Mouse (Mus musculus) gastrocnemius, postnatal 36 days (tissue): ENCODE data around the gene Gm266. TPM values are rescaled to one million over a fixed set of nuclear protein-coding genes. Genes with fewer than 3 reads are reported as not detected.
"Not testable (repeated sequence)": the region's sequence is repeated elsewhere in the genome, so short reads cannot be mapped to it uniquely, and the experiment has no call there.

Experiments used
- DNase-seq, 2 experiments: peaks; one replicate each; pipeline ENCODE4 v3.0.0; 2022
- intact Hi-C: fragments of 180-260 bp; cut with DNase I; formaldehyde crosslinking; loops from one replicate; pipeline ENCODE4 v1.15.1; 2025
- long read RNA-seq, 2 experiments: library from polyadenylated mRNA; stranded (forward); transcript quantifications; one replicate each; pipeline ENCODE4 v2.0.0; 2021
- total RNA-seq, 2 experiments: library from RNA; stranded (reverse); gene quantifications; 2 replicates each; pipeline ENCODE4 v1.2.3; 2021

Gene Gm266
- total RNA-seq = under 1 TPM; 0.69 to 0.84 TPM
- long read RNA-seq, experiment 1 = 0 reads
- long read RNA-seq, experiment 2 = 0 reads

DNA sequence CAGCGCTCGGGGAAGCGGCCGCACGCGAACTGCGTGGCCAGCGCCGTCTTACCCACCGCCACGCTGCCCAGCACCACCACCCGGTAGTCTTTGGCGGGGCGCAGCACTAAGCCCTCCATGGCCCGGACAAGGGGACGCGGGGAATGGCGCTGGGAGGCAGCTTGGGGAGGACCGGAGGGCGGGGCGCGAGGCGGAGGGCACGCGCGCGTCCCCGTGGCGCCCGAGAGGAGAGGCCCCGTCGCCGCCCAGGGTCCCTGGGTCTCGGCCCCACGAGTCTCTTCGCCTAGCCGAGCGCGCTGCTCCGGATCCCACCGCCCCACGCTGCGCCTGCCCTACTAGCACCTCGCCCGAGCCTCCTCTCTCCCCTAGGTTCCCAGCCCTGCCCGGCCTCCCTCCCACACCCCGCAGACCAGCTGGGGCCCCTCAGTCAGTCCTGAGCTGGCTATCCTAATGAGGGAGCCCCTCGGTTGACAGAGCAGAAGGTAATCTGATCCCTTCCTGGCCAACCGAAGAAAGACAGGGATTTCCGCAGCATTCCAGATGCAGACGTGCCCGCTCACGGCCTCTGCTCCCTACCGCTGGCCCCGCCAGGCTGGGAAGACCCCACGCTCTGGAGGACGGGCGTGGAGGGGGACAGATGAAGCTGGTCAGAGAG lies at the start of gene Gm266:
TSS of gene Gm266 (minus strand) at position 172 of the 655 bp plus-strand sequence.
- intact Hi-C loops = no loop called here
- peak in 1 of 2 experiments; percentile 15 for DNase-seq

- intact Hi-C loops = no loop called here
- DNase-seq = no peak
These were observed 49.7 kb upstream of the Gm266 start for GRCm38 (mm10) chr12:111535281-111535680.

DNA sequence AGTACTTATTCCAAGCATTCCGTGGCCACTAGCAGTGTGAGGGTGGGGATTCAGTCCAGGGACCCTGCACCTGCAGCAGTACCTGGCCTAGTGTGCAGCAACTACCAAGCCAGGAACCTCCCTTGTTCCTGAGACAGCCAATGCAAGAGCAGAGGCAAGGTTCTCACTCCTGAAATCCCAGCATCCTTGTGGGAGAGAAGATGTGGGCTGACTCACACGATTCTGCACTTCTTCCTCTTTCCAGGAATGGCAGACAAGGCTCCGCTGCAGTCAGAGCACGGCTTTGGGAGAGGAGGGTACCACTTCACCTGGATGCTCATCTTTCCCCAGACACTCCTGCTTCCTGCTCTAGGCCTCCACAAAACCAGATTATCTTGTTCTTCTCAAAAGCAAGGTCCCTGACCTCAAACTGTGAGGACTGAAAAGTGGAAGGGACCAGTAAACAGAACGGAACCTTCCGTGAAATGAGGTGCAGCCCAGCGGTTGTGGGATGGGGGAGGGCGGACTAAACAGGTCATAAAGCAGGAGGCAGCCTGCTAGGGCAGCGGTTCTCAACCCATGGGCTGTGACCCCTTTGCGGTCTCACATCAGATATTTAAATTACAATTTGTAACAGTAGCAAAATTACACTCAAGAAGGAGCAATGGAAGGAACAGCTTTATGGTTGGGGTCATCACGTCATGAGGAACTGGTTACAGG lies 47.6 kb upstream of the Gm266 start:
- intact Hi-C loops = no loop called here
- no peak for DNase-seq

- no peak for DNase-seq
- intact Hi-C loops = no loop called here
These were observed 43.6 kb upstream of the Gm266 start for GRCm38 (mm10) chr12:111529192-111529591.

DNA sequence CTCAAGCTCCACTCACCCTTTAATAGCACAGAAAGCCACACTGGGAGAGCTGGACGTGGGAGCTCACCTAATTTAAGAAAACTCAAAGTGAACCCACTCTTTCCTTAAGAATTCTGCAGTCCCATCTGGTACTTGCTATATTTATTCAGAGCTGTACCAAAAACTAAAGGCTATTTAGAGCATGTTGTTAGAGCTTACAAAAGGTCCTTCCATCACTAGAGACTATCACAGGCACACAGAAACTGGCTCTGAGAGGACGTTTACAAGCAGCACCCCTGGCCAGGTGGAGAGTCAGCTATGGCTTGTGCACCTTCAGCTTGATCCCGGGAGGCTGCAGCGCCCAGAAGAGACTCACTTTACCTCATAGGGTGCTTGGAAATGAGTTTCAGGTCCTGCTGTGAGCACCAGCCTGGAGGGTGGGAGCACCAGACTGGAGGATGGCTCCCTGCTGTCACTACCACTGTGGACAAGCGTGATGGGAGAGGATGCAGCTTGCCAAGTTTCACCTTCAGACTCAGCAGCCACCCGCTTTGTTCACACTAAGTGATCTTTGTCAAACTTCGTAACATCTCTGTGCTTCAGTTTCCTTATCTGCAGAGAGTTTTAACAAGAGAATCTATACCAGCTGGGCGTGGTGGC lies 42.1 kb upstream of the Gm266 start:
- intact Hi-C loops = no loop called here
- no peak for DNase-seq

- intact Hi-C loops = no loop called here
- DNase-seq = no peak
These were observed 39.3 kb upstream of the Gm266 start for GRCm38 (mm10) chr12:111524883-111525282.

GRCm38 (mm10) chr12:111524469-111524868 lies 38.8 kb upstream of the Gm266 start:
- DNase-seq = no peak
- intact Hi-C loops = no loop called here

- intact Hi-C loops = no loop called here
- DNase-seq = no peak
These were observed 35.4 kb upstream of the Gm266 start for GRCm38 (mm10) chr12:111520994-111521393.

GRCm38 (mm10) chr12:111519821-111520220 lies 34.2 kb upstream of the Gm266 start:
- intact Hi-C loops = no loop called here
- DNase-seq = no peak

GRCm38 (mm10) chr12:111518391-111518790 lies 32.8 kb upstream of the Gm266 start:
- intact Hi-C loops = no loop called here
- no peak for DNase-seq

GRCm38 (mm10) chr12:111517901-111518300 lies 32.3 kb upstream of the Gm266 start:
- intact Hi-C loops = no loop called here
- no peak for DNase-seq

DNA sequence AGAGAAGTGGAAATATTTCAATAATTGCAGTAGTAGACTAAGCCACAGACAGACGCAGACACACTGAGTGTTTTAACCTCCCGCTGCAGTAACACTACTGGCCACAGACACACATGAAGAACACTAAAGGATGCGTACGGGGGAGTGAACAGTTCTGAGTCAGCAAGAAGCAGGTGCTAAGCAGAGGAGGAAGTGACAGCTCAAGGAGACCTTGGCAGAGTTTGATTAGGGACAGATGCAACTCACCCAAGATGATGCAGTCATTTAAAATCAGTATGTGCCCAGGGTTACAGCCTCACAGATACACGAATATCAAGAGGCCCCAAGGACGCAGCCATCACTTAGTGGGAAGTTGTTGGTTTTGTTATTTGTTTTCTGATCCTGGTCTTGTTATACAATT lies 31.2 kb upstream of the Gm266 start:
- intact Hi-C loops = no loop called here
- no peak for DNase-seq

DNA sequence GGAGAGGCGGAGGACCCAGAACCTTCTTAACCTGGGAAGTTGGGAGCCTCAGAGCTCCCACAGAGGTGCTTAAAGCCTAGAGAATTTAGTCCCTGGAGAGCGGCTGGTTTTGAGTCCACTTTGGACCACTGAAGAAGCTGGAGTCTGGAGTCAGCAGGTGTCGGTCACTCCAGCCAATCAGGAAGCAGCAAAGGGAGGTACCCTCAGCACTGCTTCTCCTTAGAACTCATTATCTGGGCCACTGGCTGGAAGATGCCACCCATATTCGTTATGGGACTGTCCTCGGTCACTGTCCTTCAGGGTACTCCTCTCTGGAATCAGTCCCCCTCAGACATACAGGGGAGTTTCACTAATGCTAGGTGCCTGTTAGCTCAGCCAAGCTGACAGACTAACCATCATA lies 30.3 kb upstream of the Gm266 start:
- intact Hi-C loops = no loop called here
- no peak for DNase-seq

GRCm38 (mm10) chr12:111514874-111515649 lies 29.4 kb upstream of the Gm266 start:
- DNase-seq = no peak
- intact Hi-C loops = no loop called here

DNA sequence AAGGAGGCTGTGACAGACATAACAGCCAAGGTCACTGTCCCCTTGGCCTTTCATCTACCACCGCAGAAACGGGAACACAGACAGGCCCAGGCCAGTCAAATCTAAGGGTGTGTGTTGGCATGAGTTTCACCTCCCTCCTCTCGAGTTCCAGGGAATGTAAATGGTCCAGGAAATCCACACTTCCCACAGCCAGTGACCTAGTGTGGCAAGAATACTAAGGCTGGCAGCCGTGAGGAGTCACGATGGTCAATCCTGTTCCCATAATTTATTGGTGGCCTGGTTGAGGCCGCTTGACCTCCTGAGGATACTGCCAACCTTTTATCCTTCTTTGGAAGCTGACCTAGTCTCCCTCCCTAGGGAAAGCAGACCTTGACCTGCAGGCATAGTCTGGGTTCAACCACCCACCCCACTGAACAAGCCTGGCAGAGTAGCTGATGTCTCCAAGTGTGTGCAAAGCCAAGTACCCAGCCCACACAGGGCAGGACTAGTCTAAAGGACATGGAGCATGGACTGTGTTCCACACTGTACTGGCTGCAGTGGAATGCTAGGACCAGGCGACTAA lies 28.7 kb upstream of the Gm266 start:
- intact Hi-C loops = no loop called here
- no peak for DNase-seq

- DNase-seq = no peak
- intact Hi-C loops = no loop called here
These were observed 28.1 kb upstream of the Gm266 start for GRCm38 (mm10) chr12:111513673-111514072.

GRCm38 (mm10) chr12:111512572-111513063 lies 27.0 kb upstream of the Gm266 start:
- DNase-seq = no peak
- intact Hi-C loops = no loop called here

DNA sequence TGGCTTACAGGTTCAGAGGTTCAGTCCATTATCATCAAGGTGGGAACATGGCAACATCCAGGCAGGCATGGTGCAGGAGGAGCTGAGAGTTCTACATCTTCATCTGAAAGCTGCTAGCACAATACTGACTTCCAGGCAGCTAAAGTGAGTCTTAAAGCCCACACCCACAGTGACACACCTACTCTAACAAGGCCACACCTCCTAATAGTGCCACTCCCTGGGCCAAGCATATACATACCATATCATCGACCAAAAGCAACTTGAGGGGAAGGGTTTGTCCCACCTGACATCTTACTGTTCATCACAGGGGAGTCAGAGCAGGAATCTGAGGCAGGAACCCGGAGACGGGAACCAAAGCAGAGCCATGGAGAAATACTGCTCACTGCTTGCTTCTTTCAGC lies 22.8 kb upstream of the Gm266 start:
- DNase-seq, intact Hi-C loops: not testable (repeated sequence)

DNA sequence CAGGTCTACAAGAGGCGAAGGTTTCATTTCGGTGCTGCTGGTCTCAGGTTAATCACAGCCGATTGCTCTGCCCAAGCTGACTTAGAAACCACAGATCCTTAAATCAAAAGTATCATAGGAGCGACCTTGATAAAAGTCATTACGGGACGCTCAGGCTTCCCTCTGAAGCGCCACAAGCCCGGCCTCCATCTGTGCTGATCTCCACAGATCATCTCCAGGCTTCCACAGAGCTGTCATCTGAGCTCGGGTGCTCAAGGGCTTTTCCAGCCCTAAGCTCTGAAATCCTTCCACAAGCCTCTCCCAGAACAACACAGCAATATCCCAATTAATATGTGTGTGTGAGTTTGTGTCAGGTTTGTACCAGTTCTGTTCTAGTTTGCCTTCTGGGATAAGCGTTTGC lies 22.3 kb upstream of the Gm266 start:
- intact Hi-C loops = no loop called here
- DNase-seq = no peak

GRCm38 (mm10) chr12:111507001-111507400 lies 21.4 kb upstream of the Gm266 start:
- intact Hi-C loops = no loop called here
- DNase-seq = no peak
